Mouse (Mus musculus) liver, embryonic 13.5 days (tissue): ENCODE measurements around the gene Osbpl11. TPM values are rescaled to one million over a fixed set of nuclear protein-coding genes. Genes with fewer than 3 reads are reported as not detected.

ENCODE experiments used
- ATAC-seq: fragments of 200-750 bp; cut with Nextera tagmentation; 2 replicates; pipeline ENCODE4 v1.8.0; 2017; ENCODE audit warnings: low read depth, mild to moderate bottlenecking, moderate number of reproducible peaks, moderate library complexity
- DNase-seq: peaks from one replicate; pipeline ENCODE4 v3.0.0; 2022
- H3K27ac ChIP-seq: fragments of 300-500 bp; sonication (generic); 2 replicates; pipeline ENCODE4 v1.5.1; 2015; ENCODE audit warnings: moderate library complexity, mild to moderate bottlenecking, inconsistent platforms
- H3K27me3 ChIP-seq: fragments of 300-500 bp; sonication (generic); 2 replicates; pipeline ENCODE4 v1.6.1; 2015; ENCODE audit warnings: mild to moderate bottlenecking, inconsistent platforms
- H3K36me3 ChIP-seq: fragments of 300-500 bp; sonication (generic); 2 replicates; pipeline ENCODE4 v1.6.1; 2015; ENCODE audit warnings: mild to moderate bottlenecking, inconsistent platforms
- H3K4me1 ChIP-seq: fragments of 300-500 bp; sonication (generic); replicated peaks from 2 replicates; pipeline ENCODE4 v1.6.1; 2015; ENCODE audit warnings: inconsistent platforms
- H3K4me2 ChIP-seq: fragments of 300-500 bp; sonication (generic); 2 replicates; pipeline ENCODE4 v1.6.1; 2015; ENCODE audit warnings: inconsistent platforms, mild to moderate bottlenecking, moderate library complexity
- H3K4me3 ChIP-seq: fragments of 300-500 bp; sonication (generic); replicated peaks from 2 replicates; pipeline ENCODE4 v1.5.1; 2015; ENCODE audit warnings: mild to moderate bottlenecking, inconsistent platforms
- H3K9ac ChIP-seq: fragments of 300-500 bp; sonication (generic); 2 replicates; pipeline ENCODE4 v1.6.1; 2015; ENCODE audit warnings: mild to moderate bottlenecking, inconsistent platforms
- H3K9me3 ChIP-seq: fragments of 300-500 bp; sonication (generic); replicated peaks from 2 replicates; pipeline ENCODE4 v1.6.1; 2016; ENCODE audit warnings: inconsistent platforms
- whole genome bisulfite sequencing: fragments of 180-500 bp; shearing (Covaris S2); methylation state at CpG from one replicate; pipeline ENCODE4 v1.1.7; 2015; ENCODE audit not compliant: insufficient replicate concordance; 5-methylcytosine and 5-hydroxymethylcytosine counted together
- polyA plus RNA-seq: library from polyadenylated mRNA; unstranded; fragments of >200 nt; fragmentation: Nextera tagmentation; extraction: Ambion mirVana; gene quantifications from 2 replicates; pipeline ENCODE4 v1.2.1, GENCODE M21; 2015

Gene Osbpl11
- polyA plus RNA-seq, 1 experiment from 2014 or later, result 5.2 TPM

- Histone ChIP-seq H3K27me3 (no peaks in the 10 kb centered on the region), H3K36me3 (peaks cover 35% of the 10 kb centered on the region), H3K27ac (no peak overlapping the region), H3K9ac (no peak overlapping the region), H3K9me3 (no peaks in the 10 kb centered on the region), H3K4me1 (no peaks in the 10 kb centered on the region), H3K4me2 (no peak overlapping the region), H3K4me3 (no peak overlapping the region)
- no peak for DNase-seq
- ATAC-seq, result no peak
- 74% methylated on average over 9 of the region's 9 CpGs for WGBS
Observed at GRCm38 (mm10) chr16:33244933-33245470, 60.1 kb downstream of the Osbpl11 start.

DNA sequence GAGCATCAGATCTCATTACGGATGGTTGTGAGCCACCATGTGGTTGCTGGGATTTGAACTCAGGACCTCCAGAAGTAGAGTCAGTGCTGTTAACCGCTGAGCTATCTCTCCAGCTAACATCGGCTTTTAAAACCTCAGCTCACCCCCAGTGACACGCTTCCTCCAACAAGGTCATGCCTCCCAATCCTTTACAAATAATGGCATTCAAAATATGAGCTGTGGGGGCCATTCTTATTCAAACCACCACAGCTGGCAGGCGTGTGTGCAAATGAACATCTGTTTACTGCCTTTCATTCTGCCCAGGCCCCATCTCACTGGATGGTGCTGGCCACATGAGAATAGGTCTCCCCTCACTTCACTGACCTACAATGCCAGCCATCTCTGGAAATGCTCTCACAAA is 61.7 kb downstream of the Osbpl11 start:
- DNase-seq (no peak), ATAC-seq (no peak)
- Histone ChIP-seq H3K4me1 (peaks cover 5% of the 10 kb centered on the region; the same call in 1 of the 2 replicates), H3K4me2 (no peak overlapping the region), H3K9ac (no peak overlapping the region), H3K27ac (no peak overlapping the region), H3K27me3 (no peaks in the 10 kb centered on the region), H3K36me3 (peaks cover 25% of the 10 kb centered on the region), H3K4me3 (no peak overlapping the region), H3K9me3 (no peaks in the 10 kb centered on the region)
- 80% methylated on average over 5 of the region's 5 CpGs for WGBS

- Histone ChIP-seq H3K27me3 (no peaks in the 10 kb centered on the region), H3K9me3 (no peaks in the 10 kb centered on the region), H3K4me2 (no peak overlapping the region), H3K4me1 (peaks cover 10% of the 10 kb centered on the region), H3K27ac (no peak overlapping the region), H3K9ac (no peak overlapping the region), H3K36me3 (peaks cover 21% of the 10 kb centered on the region), H3K4me3 (no peak overlapping the region)
- no peak for DNase-seq
- ATAC-seq, result no peak
- 47% methylated on average over 2 of the region's 2 CpGs for WGBS
Observed at GRCm38 (mm10) chr16:33247006-33247405, 62.1 kb downstream of the Osbpl11 start.

GRCm38 (mm10) chr16:33250651-33251120 is 65.8 kb downstream of the Osbpl11 start:
- no peaks in the 10 kb centered on the region for H3K27me3 ChIP-seq
- 15% methylated on average over 9 of the region's 9 CpGs for WGBS
- no peaks in the 10 kb centered on the region for H3K36me3 ChIP-seq
- peak overlapping the region; percentile 94 for H3K4me2 ChIP-seq
- peak overlapping the region; percentile 45 for H3K27ac ChIP-seq
- ATAC-seq (peak; percentile 11; the same call in 1 of the 2 replicates), DNase-seq (no peak)
- peaks cover 17% of the 10 kb centered on the region for H3K4me1 ChIP-seq
- H3K9me3 ChIP-seq, result no peaks in the 10 kb centered on the region
- H3K4me3 ChIP-seq, result peak overlapping the region; percentile 90
- H3K9ac ChIP-seq, result peak overlapping the region; percentile 83

GRCm38 (mm10) chr16:33251194-33252051 is 66.6 kb downstream of the Osbpl11 start, which contains the start of gene Snx4:
Gene Snx4, plus strand, starts transcription at chr16:33251442.
- ATAC-seq (peak; percentile 89), DNase-seq (peak; percentile 87)
- Histone ChIP-seq H3K9ac (peak within 1 kb of the TSS; percentile 83), H3K27ac (peak within 1 kb of the TSS; percentile 71), H3K36me3 (no peaks in the 10 kb centered on the region), H3K27me3 (no peaks in the 10 kb centered on the region), H3K4me3 (peak within 1 kb of the TSS; percentile 90), H3K4me2 (peak within 1 kb of the TSS; percentile 94), H3K4me1 (peaks cover 17% of the 10 kb centered on the region), H3K9me3 (no peaks in the 10 kb centered on the region)
- WGBS, result under 1% methylated on average over 71 of the region's 72 CpGs

DNA sequence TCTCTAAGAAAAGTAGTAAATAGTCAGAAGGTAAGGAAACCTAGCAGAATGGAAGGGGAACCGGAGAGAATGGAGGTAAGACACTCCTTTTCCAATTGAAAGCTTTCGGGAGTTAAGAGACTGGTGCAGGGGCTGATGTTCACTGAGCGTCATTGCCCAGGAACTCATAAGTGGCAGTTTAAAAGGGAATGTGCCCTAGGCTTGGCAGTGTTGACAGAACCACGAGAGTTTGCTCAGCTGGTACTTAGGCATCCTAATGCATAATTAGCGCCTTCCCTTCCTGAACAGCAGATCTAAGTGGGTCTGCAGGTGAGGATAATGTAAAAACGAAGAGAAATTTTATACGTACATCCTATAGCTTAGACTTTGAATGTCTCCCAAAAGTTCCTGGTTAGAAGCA is 70.7 kb downstream of the Osbpl11 start:
- Histone ChIP-seq H3K27me3 (no peaks in the 10 kb centered on the region), H3K9me3 (no peaks in the 10 kb centered on the region), H3K36me3 (no peaks in the 10 kb centered on the region), H3K27ac (no peak overlapping the region), H3K9ac (no peak overlapping the region), H3K4me2 (no peak overlapping the region), H3K4me3 (no peak overlapping the region), H3K4me1 (peaks cover 23% of the 10 kb centered on the region)
- 74% methylated on average over 7 of the region's 7 CpGs for WGBS
- ATAC-seq (no peak), DNase-seq (no peak)

GRCm38 (mm10) chr16:33258530-33258929 is 73.7 kb downstream of the Osbpl11 start:
- ATAC-seq (no peak), DNase-seq (no peak)
- WGBS, result 31% methylated on average over 2 of the region's 2 CpGs
- no peak overlapping the region for H3K27ac ChIP-seq
- no peak overlapping the region for H3K9ac ChIP-seq
- no peaks in the 10 kb centered on the region for H3K36me3 ChIP-seq
- no peak overlapping the region for H3K4me2 ChIP-seq
- no peaks in the 10 kb centered on the region for H3K9me3 ChIP-seq
- peaks cover 26% of the 10 kb centered on the region for H3K4me1 ChIP-seq
- no peaks in the 10 kb centered on the region for H3K27me3 ChIP-seq
- no peak overlapping the region for H3K4me3 ChIP-seq

GRCm38 (mm10) chr16:33259824-33260223 is 75.0 kb downstream of the Osbpl11 start:
- Histone ChIP-seq H3K9me3 (no peaks in the 10 kb centered on the region), H3K4me3 (no peak overlapping the region), H3K4me2 (no peak overlapping the region), H3K36me3 (peaks cover 3% of the 10 kb centered on the region; the same call in 1 of the 2 replicates), H3K27me3 (no peaks in the 10 kb centered on the region), H3K9ac (no peak overlapping the region), H3K27ac (no peak overlapping the region), H3K4me1 (peaks cover 26% of the 10 kb centered on the region)
- ATAC-seq (no peak), DNase-seq (no peak)
- WGBS, result 61% methylated on average over 3 of the region's 3 CpGs

GRCm38 (mm10) chr16:33260825-33261224 is 76.0 kb downstream of the Osbpl11 start:
- no peaks in the 10 kb centered on the region for H3K9me3 ChIP-seq
- DNase-seq (no peak), ATAC-seq (no peak)
- H3K4me2 ChIP-seq, result no peak overlapping the region
- no peak overlapping the region for H3K9ac ChIP-seq
- no peak overlapping the region for H3K4me3 ChIP-seq
- H3K36me3 ChIP-seq, result peaks cover 10% of the 10 kb centered on the region
- peaks cover 26% of the 10 kb centered on the region for H3K4me1 ChIP-seq
- H3K27me3 ChIP-seq, result no peaks in the 10 kb centered on the region
- 33% methylated on average over 8 of the region's 8 CpGs for WGBS
- H3K27ac ChIP-seq, result 0 out of 2 replicates have a peak overlapping the region, but pooled peaks have one; percentile 9

GRCm38 (mm10) chr16:33261584-33262061 is 76.8 kb downstream of the Osbpl11 start:
- Histone ChIP-seq H3K4me3 (no peak overlapping the region), H3K4me2 (no peak overlapping the region), H3K27ac (peak overlapping the region; percentile 9; the same call in 1 of the 2 replicates), H3K4me1 (peaks cover 26% of the 10 kb centered on the region), H3K36me3 (peaks cover 10% of the 10 kb centered on the region), H3K9ac (no peak overlapping the region), H3K9me3 (no peaks in the 10 kb centered on the region), H3K27me3 (no peaks in the 10 kb centered on the region)
- WGBS, result 4% methylated on average over 2 of the region's 2 CpGs
- ATAC-seq, result peak; percentile 66
- peak; percentile 9 for DNase-seq

DNA sequence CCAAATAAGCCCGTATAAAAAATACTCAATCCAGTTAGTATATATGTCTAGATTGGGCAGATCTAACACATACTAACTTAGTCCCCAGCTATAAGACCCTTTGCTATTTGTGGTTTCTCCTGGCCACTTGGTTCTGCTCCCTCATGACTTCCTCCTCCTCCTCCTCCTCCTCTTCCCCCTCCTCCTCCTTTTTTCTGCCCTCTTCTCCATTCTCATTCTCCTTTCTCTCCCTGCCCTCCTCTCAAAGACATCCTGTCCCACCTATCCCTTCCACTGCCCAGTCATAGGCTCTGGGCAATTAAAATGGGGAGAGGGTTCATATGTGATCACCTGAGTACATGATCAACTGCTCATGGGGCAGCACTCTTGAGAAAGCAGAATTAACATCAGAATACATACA is 77.2 kb downstream of the Osbpl11 start:
- ATAC-seq (no peak), DNase-seq (no peak)
- H3K9me3 ChIP-seq, result no peaks in the 10 kb centered on the region
- H3K27ac ChIP-seq, result no peak overlapping the region
- WGBS, result 23% methylated on average over 1 of the region's 1 CpGs
- H3K4me3 ChIP-seq, result no peak overlapping the region
- peaks cover 26% of the 10 kb centered on the region for H3K4me1 ChIP-seq
- peaks cover 11% of the 10 kb centered on the region for H3K36me3 ChIP-seq
- no peak overlapping the region for H3K9ac ChIP-seq
- no peak overlapping the region for H3K4me2 ChIP-seq
- no peaks in the 10 kb centered on the region for H3K27me3 ChIP-seq
